ENCODE assay signal across 15 mouse cellular contexts in genomic region chr15:87972641-87973040, GRCm38 (mm10).
"Had no signal": no experiment of that assay in that cellular context is flagged by ENCODE, and none has a peak within 500 bp of the region (broad histone marks: within the 10 kb centered on the region; RNA-seq: fewer than 3 reads in every experiment).

No protein-coding gene starts in this region.

- H3K9ac ChIP-seq: neural tube, embryonic 15.5 days; stomach, embryonic 15.5 days had no signal

- H3K4me1 ChIP-seq: neural tube, embryonic 15.5 days; stomach, embryonic 15.5 days had no signal

- H3K9me3 ChIP-seq: neural tube, embryonic 15.5 days; stomach, embryonic 15.5 days had no signal

- H3K4me2 ChIP-seq: neural tube, embryonic 15.5 days; stomach, embryonic 15.5 days had no signal

- H3K27me3 ChIP-seq: neural tube, embryonic 15.5 days; stomach, embryonic 15.5 days had no signal

- DNase-seq: retina, postnatal 1 day; right cerebral cortex, adult 18-20 months; right cerebral cortex, postnatal 14 days; right cerebral cortex, postnatal 25 days; right cerebral cortex, postnatal 4 days; spleen, adult 18-20 months; thymus, adult 18-20 months; thymus, adult 2 months; thymus, postnatal 14 days; thymus, postnatal 25 days; thymus, postnatal 36 days; thymus, postnatal 4 days had no signal

- H3K4me3 ChIP-seq: neural tube, embryonic 15.5 days; stomach, embryonic 15.5 days had no signal

- H3K27ac ChIP-seq: neural tube, embryonic 15.5 days; stomach, embryonic 15.5 days; stomach, postnatal 0 days had no signal

- H3K36me3 ChIP-seq: neural tube, embryonic 15.5 days; stomach, embryonic 15.5 days had no signal
